Mouse (Mus musculus) limb, embryonic 10.5 days (tissue): ENCODE measurements around the gene Rnf180. TPM values are rescaled to one million over a fixed set of nuclear protein-coding genes. Genes with fewer than 3 reads are reported as not detected.

Experiments used
- DNase-seq: peaks from one replicate; pipeline ENCODE4 v3.0.0-alpha.2; 2017; ENCODE audit warnings: low spot score
- H3K27ac ChIP-seq: fragments of 300-500 bp; sonication (generic); 2 replicates; pipeline ENCODE4 v1.5.1; 2016; ENCODE audit warnings: mild to moderate bottlenecking
- H3K27me3 ChIP-seq: fragments of 300-500 bp; sonication (generic); 2 replicates; pipeline ENCODE4 v1.6.1; 2016; ENCODE audit warnings: low read depth, mild to moderate bottlenecking; ENCODE audit not compliant: poor library complexity, severe bottlenecking
- H3K36me3 ChIP-seq: fragments of 300-500 bp; sonication (generic); 2 replicates; pipeline ENCODE4 v1.6.1; 2016; ENCODE audit warnings: mild to moderate bottlenecking, moderate library complexity
- H3K4me1 ChIP-seq: fragments of 300-500 bp; sonication (generic); 2 replicates; pipeline ENCODE4 v1.6.1; 2016
- H3K4me3 ChIP-seq: fragments of 300-500 bp; sonication (generic); 2 replicates; pipeline ENCODE4 v1.5.1; 2016; ENCODE audit warnings: mild to moderate bottlenecking, moderate library complexity
- H3K9me3 ChIP-seq: fragments of 300-500 bp; sonication (generic); replicated peaks from 2 replicates; pipeline ENCODE4 v1.6.1; 2016; ENCODE audit warnings: mild to moderate bottlenecking
- WGBS: fragments of 180-500 bp; shearing (Covaris S2); methylation state at CpG from one replicate; pipeline ENCODE4 v1.1.7; 2016; 5-methylcytosine and 5-hydroxymethylcytosine counted together
- polyA plus RNA-seq: library from polyadenylated mRNA; unstranded; fragments of >200 nt; fragmentation: Nextera tagmentation; extraction: Ambion mirVana; gene quantifications from 2 replicates; pipeline ENCODE4 v1.2.1, GENCODE M21; 2016

The Rnf180 gene
- polyA plus RNA-seq, 1 experiment from 2014 or later = 3.8 TPM

DNA sequence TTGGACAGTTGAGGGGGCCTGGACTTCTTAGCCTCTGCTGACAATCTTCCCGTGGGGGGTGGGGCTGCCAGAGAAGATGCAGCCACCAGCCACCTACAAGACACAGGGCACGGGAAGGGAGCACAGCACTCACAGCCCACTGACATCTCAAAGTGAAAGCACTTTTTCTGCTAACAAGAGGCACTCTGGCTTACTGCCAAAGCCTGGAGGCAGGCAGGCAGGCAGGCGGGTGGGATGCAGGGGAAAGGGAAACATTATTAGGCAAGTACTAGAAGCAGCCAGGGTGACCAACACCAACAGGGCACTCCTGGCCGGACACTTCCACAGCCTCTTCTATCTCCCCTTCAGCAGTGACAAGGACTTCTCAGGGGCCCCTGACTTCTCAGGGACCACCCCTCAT, 2.8 kb downstream of the Rnf180 start:
- peaks cover 5% of the 10 kb centered on the region; the same call in 1 of the 2 replicates for H3K4me1 ChIP-seq
- H3K4me3 ChIP-seq = no peak overlapping the region
- no peaks in the 10 kb centered on the region for H3K9me3 ChIP-seq
- 51% methylated on average over 4 of the region's 4 CpGs for WGBS
- H3K27me3 ChIP-seq = peaks cover 26% of the 10 kb centered on the region
- no peak for DNase-seq
- H3K27ac ChIP-seq = no peak overlapping the region
- H3K36me3 ChIP-seq = no peaks in the 10 kb centered on the region

DNA sequence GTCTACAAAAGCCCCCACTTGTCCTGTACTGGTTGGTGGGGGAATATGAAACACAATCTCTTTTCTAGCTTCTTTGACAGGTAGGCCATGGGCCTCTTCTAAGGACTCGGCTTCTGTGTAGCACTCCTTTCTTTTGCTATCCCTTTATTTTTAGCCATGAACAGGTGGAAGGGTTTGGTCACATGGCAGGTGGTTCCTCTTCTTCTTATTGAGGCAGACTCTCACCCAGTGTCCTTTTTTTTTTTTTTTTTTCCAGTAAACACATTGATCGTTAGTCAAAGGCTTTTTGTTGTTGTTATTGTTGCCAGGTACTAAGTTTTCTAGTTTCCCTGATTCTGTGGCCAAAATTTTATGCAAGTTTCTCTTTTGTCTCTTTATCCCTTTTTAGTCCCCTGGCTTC, 4.0 kb downstream of the Rnf180 start:
- no peak for DNase-seq
- Histone ChIP-seq H3K4me3 (no peak overlapping the region), H3K27ac (no peak overlapping the region), H3K27me3 (peaks cover 22% of the 10 kb centered on the region), H3K4me1 (peaks cover 5% of the 10 kb centered on the region; the same call in 1 of the 2 replicates), H3K36me3 (no peaks in the 10 kb centered on the region), H3K9me3 (no peaks in the 10 kb centered on the region)
- WGBS = 88% methylated on average over 2 of the region's 2 CpGs

DNA sequence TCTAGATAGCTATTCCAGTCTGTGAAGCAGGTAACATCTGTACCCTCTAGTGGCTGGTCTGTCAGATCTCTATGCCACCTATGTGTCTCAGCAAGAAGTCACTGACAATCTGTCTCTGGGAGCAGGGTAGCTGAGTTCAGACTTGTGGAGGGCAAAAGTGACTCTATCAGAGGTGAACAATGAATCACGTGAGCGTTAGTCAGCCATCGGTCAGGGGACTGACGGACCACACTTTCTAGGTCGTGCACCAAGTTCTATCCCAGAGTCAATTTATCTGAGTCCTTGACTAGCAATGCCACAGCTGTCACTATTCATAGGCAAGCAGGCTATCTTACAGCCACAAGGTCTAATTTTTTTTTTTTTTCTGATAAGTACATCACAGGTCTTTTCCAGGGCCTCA, 4.6 kb downstream of the Rnf180 start:
- no peak for DNase-seq
- 93% methylated on average over 5 of the region's 5 CpGs for WGBS
- Histone ChIP-seq H3K4me1 (peaks cover 5% of the 10 kb centered on the region; the same call in 1 of the 2 replicates), H3K27ac (no peak overlapping the region), H3K27me3 (peaks cover 17% of the 10 kb centered on the region), H3K36me3 (no peaks in the 10 kb centered on the region), H3K4me3 (no peak overlapping the region), H3K9me3 (no peaks in the 10 kb centered on the region)

DNA sequence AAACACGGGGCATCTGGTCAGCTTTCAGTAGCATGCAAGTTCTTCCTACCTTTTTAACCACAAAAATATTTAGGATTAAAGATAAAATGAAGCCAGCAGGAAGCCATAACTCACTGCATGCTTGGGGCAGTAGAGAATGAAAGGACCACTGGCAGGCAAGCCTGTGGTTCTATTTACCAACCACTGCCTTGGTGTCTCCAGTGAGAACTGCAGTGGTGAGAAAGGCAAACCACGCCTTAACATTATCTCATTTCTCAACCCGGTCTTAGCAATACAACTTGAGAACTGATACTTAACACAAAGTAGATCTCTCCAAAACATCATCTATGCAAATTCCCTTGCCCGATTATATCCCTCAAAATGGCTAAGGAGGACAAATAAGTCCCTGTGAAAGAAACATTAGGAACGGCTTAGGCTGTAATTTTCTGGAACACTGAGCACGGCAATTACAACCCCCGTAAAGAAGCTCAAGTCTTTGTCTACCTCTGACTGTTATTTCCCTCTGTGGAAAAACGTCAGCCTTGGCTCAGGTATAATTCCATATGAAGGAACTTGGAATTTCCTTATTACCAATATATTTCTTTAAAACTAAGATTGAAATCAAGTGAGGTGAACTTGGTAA, 15.1 kb downstream of the Rnf180 start:
- Histone ChIP-seq H3K27ac (no peak overlapping the region), H3K4me3 (no peak overlapping the region), H3K4me1 (no peaks in the 10 kb centered on the region), H3K36me3 (no peaks in the 10 kb centered on the region), H3K27me3 (no peaks in the 10 kb centered on the region), H3K9me3 (no peaks in the 10 kb centered on the region)
- no peak for DNase-seq
- 82% methylated on average over 8 of the region's 8 CpGs for WGBS

DNA sequence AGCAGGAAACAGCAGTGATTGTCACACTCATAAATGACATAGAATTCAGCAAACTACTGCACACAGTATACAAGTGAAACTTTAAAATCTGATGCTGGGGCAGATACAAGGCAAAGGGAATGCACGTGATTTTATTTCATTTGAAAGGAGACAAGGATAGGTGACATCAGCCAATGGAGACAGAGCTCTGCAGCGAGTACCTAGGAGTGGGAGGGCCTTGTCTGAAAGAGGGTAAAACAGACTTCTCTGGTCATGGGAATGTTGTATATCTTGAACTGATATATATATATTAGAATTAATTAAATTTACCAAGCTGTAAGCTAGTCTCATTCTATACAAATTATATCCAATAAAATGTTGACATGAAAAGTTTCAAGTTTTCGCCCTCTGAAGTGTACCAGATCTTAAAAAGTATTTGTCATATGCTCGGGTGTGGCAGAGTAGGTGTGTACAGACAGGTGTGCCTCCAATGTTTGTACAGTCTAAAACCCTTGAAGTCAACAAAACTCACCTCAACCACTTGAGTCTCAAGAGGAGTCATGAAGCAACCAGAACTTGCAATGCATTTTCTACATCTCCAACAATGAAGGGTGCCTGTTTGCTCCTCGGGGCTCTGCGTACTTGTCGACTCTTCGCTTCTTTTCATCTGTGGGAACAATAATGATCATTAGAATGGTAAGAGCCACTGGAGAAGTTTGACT, 24.1 kb downstream of the Rnf180 start:
- 93% methylated on average over 8 of the region's 8 CpGs for WGBS
- no peaks in the 10 kb centered on the region for H3K27me3 ChIP-seq
- no peak overlapping the region for H3K4me3 ChIP-seq
- no peak overlapping the region for H3K27ac ChIP-seq
- no peak for DNase-seq
- peaks cover 4% of the 10 kb centered on the region; the same call in 1 of the 2 replicates for H3K9me3 ChIP-seq
- H3K4me1 ChIP-seq = no peaks in the 10 kb centered on the region
- peaks cover 5% of the 10 kb centered on the region; the same call in 1 of the 2 replicates for H3K36me3 ChIP-seq

DNA sequence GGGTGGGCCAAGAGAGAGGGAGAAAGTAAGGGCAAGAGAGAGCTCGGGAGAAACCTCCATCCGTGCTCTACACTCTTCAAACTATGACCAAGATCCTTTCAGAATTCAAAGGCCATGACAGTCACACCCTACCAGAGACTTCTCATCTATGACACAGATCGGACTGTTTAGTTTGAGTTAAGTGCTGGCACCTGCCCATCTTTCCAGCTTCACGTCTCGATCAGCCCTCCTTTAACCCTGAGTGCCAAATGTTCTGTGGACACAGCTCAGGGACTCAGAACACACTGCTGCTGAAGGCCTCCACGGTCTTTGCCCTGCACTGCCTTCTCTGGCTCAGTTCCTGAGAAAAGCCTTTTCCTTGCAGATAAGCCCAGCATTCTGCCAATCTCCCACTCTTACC, 27.2 kb downstream of the Rnf180 start:
- Histone ChIP-seq H3K27ac (no peak overlapping the region), H3K9me3 (peaks cover under 1% of the 10 kb centered on the region; the same call in 1 of the 2 replicates), H3K4me3 (no peak overlapping the region), H3K4me1 (no peaks in the 10 kb centered on the region), H3K36me3 (no peaks in the 10 kb centered on the region), H3K27me3 (no peaks in the 10 kb centered on the region)
- no peak for DNase-seq
- 87% methylated on average over 6 of the region's 6 CpGs for WGBS

DNA sequence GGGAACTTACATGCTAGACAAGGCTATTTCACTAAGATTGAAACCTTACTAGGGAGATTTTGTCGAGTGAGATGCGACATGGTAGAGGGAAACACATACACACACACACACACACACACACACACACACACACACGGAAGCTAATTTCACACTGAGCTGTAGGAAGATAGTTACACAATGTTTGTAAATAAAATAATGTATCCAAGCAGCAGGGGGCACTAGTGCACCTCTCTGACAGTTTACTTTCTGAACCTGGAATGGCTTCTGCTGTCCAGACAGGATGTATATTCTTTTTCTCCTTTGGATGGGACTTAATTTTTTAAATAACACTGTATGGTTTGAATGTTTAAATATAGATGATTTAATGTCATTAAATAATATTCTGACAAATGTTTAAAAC, 27.9 kb downstream of the Rnf180 start:
- no peak overlapping the region for H3K4me3 ChIP-seq
- no peaks in the 10 kb centered on the region for H3K27me3 ChIP-seq
- DNase-seq = no peak
- 69% methylated on average over 3 of the region's 3 CpGs for WGBS
- no peak overlapping the region for H3K27ac ChIP-seq
- H3K4me1 ChIP-seq = no peaks in the 10 kb centered on the region
- H3K36me3 ChIP-seq = no peaks in the 10 kb centered on the region
- no peaks in the 10 kb centered on the region for H3K9me3 ChIP-seq

DNA sequence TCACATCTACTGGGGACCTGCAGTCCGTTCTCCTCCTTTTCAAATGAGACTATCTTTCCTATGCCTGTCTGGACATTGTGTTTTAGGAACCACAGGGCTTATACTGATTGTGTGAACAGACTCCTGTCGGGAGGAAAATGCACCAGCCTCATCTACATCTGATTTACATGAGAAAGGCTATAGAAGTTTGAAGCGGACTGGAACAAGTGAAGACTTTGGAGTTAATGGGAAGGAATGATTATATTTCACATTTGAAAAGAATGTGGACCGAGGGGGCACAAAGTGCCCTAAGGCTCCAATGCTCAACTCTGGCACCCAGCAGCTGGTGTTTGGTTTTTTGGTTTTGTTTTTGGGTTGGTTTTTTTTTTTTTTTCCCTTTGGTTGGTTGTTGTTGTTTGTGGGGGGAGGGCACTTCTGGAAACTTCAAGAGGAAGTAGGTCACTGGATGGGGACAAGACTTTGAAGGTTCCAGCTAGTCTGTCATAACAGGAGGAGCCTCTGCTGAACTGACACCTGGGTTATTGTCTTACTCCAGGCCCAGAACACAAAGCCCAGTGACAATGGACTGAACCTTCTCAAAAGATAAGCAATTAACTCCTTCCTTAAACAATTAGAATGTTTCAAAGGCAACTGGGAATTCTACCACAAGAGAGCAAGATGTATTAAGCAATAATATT, 37.7 kb downstream of the Rnf180 start:
- Histone ChIP-seq H3K4me3 (no peak overlapping the region), H3K9me3 (no peaks in the 10 kb centered on the region), H3K4me1 (no peaks in the 10 kb centered on the region), H3K36me3 (no peaks in the 10 kb centered on the region), H3K27ac (no peak overlapping the region), H3K27me3 (no peaks in the 10 kb centered on the region)
- 80% methylated on average over 4 of the region's 4 CpGs for WGBS
- DNase-seq = no peak

DNA sequence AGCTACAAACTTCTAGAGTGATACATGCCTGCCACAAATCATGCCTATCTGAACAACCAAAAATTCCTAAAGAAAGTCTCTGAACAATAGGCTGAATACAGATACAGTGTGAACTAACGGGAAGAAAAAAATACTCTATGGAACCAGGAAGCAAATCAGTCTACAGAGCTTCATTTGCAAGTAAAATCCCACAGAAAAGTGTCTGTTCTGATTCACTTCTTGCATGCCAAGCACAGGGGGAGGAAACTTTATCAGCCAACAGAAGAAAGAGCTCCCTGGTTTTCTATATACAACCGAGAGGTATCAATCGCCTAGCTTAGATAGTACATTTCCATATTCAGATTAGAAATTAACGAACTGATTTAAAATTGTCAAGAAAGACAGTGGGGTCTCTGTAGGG, 43.8 kb downstream of the Rnf180 start:
- DNase-seq = no peak
- H3K36me3 ChIP-seq = no peaks in the 10 kb centered on the region
- H3K27me3 ChIP-seq = no peaks in the 10 kb centered on the region
- no peak overlapping the region for H3K27ac ChIP-seq
- 0 out of 2 replicates have a peak, but pooled peaks cover 3% of the 10 kb centered on the region for H3K4me1 ChIP-seq
- no peaks in the 10 kb centered on the region for H3K9me3 ChIP-seq
- H3K4me3 ChIP-seq = no peak overlapping the region
- 87% methylated on average over 4 of the region's 4 CpGs for WGBS

DNA sequence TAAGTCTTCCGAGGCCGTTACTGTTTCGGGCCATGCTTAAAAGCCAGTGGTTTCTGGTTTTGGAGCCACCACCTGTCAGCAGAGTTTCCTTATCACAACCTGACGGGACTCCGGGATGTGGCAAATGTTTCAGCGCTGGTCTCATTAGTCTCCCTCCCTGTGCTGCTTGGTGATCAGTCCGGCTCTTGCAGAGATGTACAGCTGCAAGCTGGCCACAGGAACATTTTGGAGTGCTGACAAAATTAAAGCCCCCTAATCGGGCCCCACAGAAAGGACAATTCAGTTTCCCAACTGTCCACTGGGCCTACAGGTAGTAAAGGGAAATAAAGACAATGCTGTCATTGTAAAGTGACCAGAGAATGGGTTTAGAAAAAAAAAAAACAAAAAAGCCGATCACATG, 44.4 kb downstream of the Rnf180 start:
- H3K36me3 ChIP-seq = no peaks in the 10 kb centered on the region
- 0 out of 2 replicates have a peak, but pooled peaks cover 3% of the 10 kb centered on the region for H3K4me1 ChIP-seq
- no peak overlapping the region for H3K27ac ChIP-seq
- DNase-seq = no peak
- H3K27me3 ChIP-seq = no peaks in the 10 kb centered on the region
- WGBS = 77% methylated on average over 9 of the region's 9 CpGs
- no peak overlapping the region for H3K4me3 ChIP-seq
- no peaks in the 10 kb centered on the region for H3K9me3 ChIP-seq

DNA sequence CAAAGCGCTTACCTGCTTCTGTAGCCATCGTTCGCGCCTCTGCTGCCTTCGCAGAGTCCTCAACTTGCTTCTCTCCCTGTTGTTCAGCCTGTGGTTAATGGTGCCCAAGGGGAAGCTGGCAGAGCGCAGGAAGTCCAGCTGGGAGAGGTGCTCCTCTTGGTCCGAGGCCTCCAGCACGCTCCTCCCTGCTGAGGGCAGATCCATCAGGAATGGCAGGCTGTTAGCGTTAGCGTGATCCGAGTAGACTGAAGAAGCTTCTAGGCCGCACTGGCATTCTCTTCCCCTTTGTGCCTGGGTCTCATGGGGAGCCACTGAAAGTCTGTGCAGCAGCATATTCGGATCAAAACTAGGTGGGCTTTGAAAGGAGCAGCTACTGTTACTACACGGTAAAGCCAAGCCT, 45.0 kb downstream of the Rnf180 start:
- no peak overlapping the region for H3K4me3 ChIP-seq
- DNase-seq = no peak
- 84% methylated on average over 14 of the region's 14 CpGs for WGBS
- 0 out of 2 replicates have a peak, but pooled peaks cover 3% of the 10 kb centered on the region for H3K4me1 ChIP-seq
- no peaks in the 10 kb centered on the region for H3K27me3 ChIP-seq
- no peaks in the 10 kb centered on the region for H3K9me3 ChIP-seq
- no peaks in the 10 kb centered on the region for H3K36me3 ChIP-seq
- H3K27ac ChIP-seq = no peak overlapping the region

DNA sequence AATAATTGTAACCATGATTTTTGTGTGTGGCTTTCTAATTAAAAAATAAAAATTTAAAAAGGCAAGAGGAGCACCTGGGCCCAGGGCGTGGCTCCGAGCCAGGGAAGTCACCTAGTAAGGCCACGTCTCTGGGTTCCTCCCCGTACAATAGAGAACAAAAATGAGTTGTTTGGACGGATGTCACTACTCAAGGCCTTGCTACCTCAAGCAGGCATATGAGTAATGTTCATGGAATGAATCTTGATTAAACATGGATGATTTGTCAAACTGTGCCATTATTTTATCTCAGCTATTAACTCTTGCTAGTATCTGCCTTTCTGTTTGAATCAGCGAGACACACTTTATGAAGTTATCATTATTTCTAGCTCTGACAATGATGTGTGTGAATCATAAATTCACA, 46.9 kb downstream of the Rnf180 start:
- no peak overlapping the region for H3K27ac ChIP-seq
- H3K36me3 ChIP-seq = no peaks in the 10 kb centered on the region
- WGBS = 94% methylated on average over 6 of the region's 6 CpGs
- H3K4me1 ChIP-seq = 0 out of 2 replicates have a peak, but pooled peaks cover 3% of the 10 kb centered on the region
- no peaks in the 10 kb centered on the region for H3K27me3 ChIP-seq
- no peak for DNase-seq
- no peak overlapping the region for H3K4me3 ChIP-seq
- no peaks in the 10 kb centered on the region for H3K9me3 ChIP-seq

DNA sequence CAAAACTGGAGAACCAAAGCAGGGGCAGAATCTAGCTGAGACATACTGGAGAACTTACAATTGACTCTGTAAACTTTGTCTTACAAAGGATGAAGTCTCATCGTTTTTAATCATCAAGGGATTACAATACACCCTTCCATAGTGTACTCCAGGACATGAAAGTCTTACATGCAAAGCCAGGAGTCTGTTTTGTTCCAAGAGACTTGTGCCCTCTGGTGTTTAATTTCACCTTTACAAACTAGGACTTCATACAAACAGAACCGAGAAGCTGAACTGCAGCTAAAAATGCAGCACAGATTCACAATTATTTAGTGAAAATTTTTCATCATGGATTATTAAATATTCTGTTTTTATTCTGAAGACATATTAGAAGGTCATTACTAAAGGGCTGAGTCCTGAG, 53.8 kb downstream of the Rnf180 start:
- no peaks in the 10 kb centered on the region for H3K36me3 ChIP-seq
- DNase-seq = no peak
- H3K4me3 ChIP-seq = no peak overlapping the region
- no peaks in the 10 kb centered on the region for H3K9me3 ChIP-seq
- H3K4me1 ChIP-seq = no peaks in the 10 kb centered on the region
- no peaks in the 10 kb centered on the region for H3K27me3 ChIP-seq
- 90% methylated on average over 2 of the region's 2 CpGs for WGBS
- no peak overlapping the region for H3K27ac ChIP-seq
